Mouse (Mus musculus): ENCODE data around the gene Fancc.

GRCm38 (mm10) chr13:63514931-63515360 is 17.9 kb upstream of the Fancc start:
- TF ChIP-seq POLR2A (IDR thresholded peaks at IDR 0.05; ENCODE audit: borderline replicate concordance, extremely low read depth, low read depth, low read length), result no peak
- TF ChIP-seq CTCF (IDR thresholded peaks at IDR 0.05; ENCODE audit: insufficient read depth, low read length), result no peak
